Mouse (Mus musculus): Measurements from ENCODE around the gene Gtsf1.

DNA sequence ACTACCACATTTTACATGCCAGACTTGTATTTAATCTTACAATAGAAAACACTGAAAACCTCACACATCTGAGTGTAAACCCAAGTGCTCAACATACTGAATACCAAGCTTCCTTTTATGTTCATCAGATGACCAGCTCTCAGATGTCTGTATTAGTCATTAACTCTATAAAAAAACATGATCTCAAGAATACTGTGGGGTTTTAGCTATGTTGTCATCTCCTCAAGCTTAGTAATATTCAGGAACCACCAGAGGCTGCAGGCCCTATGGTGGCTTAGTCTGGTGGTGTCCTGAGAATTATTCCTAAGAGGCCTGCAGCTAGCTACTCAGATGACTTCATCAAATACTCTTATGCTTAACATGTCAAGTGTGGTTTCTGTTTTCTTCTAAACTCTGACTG, 36.7 kb downstream of the Gtsf1 start:
- TF ChIP-seq CTCF (IDR thresholded peaks at IDR 0.05) (no peak), EP300 (IDR thresholded peaks at IDR 0.05) (no peak)

Data from lung, postnatal 0 days (tissue).